Mouse (Mus musculus) forebrain, embryonic 10.5 days (tissue): ENCODE data around the gene Nup98. TPM values are rescaled to one million over a fixed set of nuclear protein-coding genes. Genes with fewer than 3 reads are reported as not detected.

Source experiments
- DNase-seq: peaks from one replicate; pipeline ENCODE4 v3.0.0-alpha.2; 2017; ENCODE audit warnings: low spot score; ENCODE audit errors: extremely low spot score
- H3K27ac ChIP-seq: fragments of 300-500 bp; sonication (generic); 2 replicates; pipeline ENCODE4 v1.5.1; 2016; ENCODE audit warnings: mild to moderate bottlenecking
- H3K27me3 ChIP-seq: fragments of 300-500 bp; sonication (generic); 2 replicates; pipeline ENCODE4 v1.6.1; 2016; ENCODE audit warnings: mild to moderate bottlenecking; ENCODE audit not compliant: poor library complexity, severe bottlenecking
- H3K36me3 ChIP-seq: fragments of 300-500 bp; sonication (generic); replicated peaks from 2 replicates; pipeline ENCODE4 v1.6.1; 2016; ENCODE audit warnings: mild to moderate bottlenecking, moderate library complexity
- H3K4me1 ChIP-seq: fragments of 300-500 bp; sonication (generic); 2 replicates; pipeline ENCODE4 v1.6.1; 2016
- H3K4me3 ChIP-seq: fragments of 300-500 bp; sonication (generic); 2 replicates; pipeline ENCODE4 v1.5.1; 2016; ENCODE audit warnings: mild to moderate bottlenecking, moderate library complexity
- H3K9me3 ChIP-seq: fragments of 300-500 bp; sonication (generic); 2 replicates; pipeline ENCODE4 v1.6.1; 2016; ENCODE audit warnings: mild to moderate bottlenecking, moderate library complexity
- WGBS: fragments of 180-500 bp; shearing (Covaris S2); methylation state at CpG from one replicate; pipeline ENCODE4 v1.1.7; 2016; 5-methylcytosine and 5-hydroxymethylcytosine counted together
- polyA plus RNA-seq: library from polyadenylated mRNA; unstranded; fragments of >200 nt; fragmentation: Nextera tagmentation; extraction: Ambion mirVana; gene quantifications from 2 replicates; pipeline ENCODE4 v1.2.1, GENCODE M21; 2016

The Nup98 gene
- 45.9 and 48.7 TPM in 2 replicates for polyA plus RNA-seq

DNA sequence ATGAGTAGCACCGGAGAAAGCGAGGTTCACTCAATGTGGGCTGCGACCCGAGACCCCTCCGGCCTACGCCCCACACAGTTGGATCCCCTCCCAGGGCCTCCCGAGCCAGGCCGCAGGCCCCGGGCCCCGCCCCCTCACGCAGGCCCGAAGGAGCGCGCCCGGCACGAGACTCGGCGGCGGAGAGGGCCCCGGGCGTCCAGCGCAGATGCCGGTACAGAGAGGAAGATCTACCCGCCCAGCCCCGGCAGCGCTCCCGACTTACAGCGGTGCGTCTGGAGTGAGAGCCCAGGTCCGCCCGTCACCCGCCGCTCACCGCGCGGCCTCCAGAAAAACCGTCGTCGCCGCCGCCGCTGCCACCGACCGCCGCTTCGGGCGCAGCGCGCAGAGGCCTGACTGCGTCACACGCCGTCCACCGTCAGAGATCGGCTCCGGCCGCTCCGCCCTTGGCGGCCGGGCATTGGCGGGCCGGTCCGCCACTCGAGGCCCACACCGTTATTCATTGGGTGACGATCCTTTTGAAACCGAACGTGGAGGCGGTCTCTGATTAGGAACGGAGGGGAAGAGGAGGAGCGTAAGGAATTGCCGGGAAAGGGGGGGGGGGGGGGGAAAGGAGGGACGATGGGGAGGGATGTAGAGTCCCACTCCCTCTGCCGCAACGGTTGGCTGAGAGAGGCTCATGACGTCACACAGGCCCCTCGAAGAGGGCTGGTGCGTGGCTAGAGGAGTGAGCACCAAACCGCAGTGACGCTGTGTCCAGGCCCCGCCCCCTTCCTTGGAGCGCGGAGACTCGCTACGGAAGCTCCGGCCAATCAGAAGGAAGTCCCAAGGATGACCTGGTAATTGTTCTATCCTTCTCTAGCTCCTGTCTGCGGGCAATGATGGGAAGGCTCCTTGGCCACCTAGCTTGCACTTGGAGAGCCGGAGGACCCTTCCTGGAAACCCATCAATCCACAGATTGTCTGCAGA is at the start of gene Nup98, which contains the start of gene Pgap2:
Gene Nup98 (minus strand): TSS at position 421 of the 966 bp plus-strand sequence.
Gene Pgap2 (plus strand): TSS at position 453 of the 966 bp plus-strand sequence.
- Histone ChIP-seq H3K4me3 (peak within 1 kb of the TSS; percentile 89), H3K9me3 (no peaks in the 10 kb centered on the region), H3K27ac (peak within 1 kb of the TSS; percentile 97), H3K36me3 (no peaks in the 10 kb centered on the region; the same call in 1 of the 2 replicates), H3K4me1 (peaks cover 24% of the 10 kb centered on the region), H3K27me3 (no peaks in the 10 kb centered on the region)
- under 1% methylated on average over 84 of the region's 87 CpGs for WGBS
- peak; percentile 100 for DNase-seq

DNA sequence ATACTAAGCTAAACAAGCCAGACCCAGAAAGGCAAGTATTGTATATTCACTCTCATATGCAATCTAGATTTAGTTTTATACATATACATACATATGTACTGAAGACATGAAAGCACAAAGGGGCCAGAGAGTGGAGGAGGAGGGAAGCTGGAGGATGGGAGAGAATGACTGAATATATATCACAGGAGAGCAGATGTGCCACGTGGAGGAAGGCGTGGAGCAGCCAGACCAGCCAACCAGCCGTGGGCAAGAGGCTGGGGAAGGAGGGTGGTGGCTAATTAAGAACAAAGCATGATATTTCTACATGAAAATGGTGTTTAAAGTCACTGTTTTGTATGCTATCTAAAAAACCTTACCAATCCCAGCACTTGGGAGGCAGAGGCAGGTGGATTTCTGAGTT is 48.8 kb upstream of the Nup98 start:
- H3K4me3 ChIP-seq: no peak overlapping the region
- 84% methylated on average over 3 of the region's 3 CpGs for WGBS
- H3K4me1 ChIP-seq: no peaks in the 10 kb centered on the region
- no peak overlapping the region for H3K27ac ChIP-seq
- no peaks in the 10 kb centered on the region for H3K27me3 ChIP-seq
- no peaks in the 10 kb centered on the region for H3K36me3 ChIP-seq
- H3K9me3 ChIP-seq: no peaks in the 10 kb centered on the region
- DNase-seq: no peak

DNA sequence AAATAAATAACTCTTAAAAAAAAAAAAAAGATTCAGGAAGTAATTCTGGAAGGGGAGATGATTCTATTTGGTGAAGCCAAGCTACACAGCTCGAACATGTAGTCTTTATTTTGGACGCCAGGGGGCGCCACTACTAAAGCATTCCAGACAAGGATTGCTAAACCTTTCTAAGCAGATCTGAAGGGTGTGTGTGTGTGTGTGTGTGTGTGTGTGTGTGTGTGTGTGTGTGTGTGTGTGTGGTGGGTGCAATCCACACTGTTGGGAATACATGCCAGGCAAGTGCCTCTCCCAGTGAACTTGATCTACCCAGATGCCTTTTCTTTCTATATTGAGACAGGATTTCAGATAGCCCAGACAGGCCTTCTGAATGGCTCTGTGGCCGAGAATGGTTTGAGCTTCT is 48.2 kb upstream of the Nup98 start:
- 22% methylated on average over 4 of the region's 4 CpGs for whole genome bisulfite sequencing
- DNase-seq: peak; percentile 75
- Histone ChIP-seq H3K9me3 (no peaks in the 10 kb centered on the region), H3K4me1 (no peaks in the 10 kb centered on the region), H3K27ac (no peak overlapping the region), H3K27me3 (no peaks in the 10 kb centered on the region), H3K36me3 (no peaks in the 10 kb centered on the region), H3K4me3 (no peak overlapping the region)

DNA sequence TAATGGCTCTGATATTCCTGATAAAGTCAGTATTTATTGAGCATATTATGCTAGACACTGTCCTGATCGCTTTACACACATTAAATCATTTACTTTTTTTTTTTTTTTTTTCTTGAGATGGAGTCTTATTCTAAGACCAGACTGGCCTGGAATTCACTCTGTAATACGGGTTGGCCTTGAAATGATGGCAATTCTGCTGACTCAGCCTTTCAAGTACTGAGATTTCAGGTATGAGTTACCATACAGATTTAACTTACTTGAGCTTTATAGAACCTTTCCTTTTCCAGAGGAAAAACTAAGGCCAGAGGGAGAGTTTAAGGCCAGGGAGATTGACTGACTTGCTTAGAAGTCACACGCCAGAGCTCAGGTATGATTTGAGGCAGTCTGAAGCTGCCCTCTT is 46.7 kb upstream of the Nup98 start:
- no peak for DNase-seq
- H3K36me3 ChIP-seq: no peaks in the 10 kb centered on the region
- H3K4me1 ChIP-seq: no peaks in the 10 kb centered on the region
- H3K27ac ChIP-seq: no peak overlapping the region
- no peaks in the 10 kb centered on the region for H3K9me3 ChIP-seq
- H3K27me3 ChIP-seq: no peaks in the 10 kb centered on the region
- 84% methylated on average over 3 of the region's 3 CpGs for WGBS
- H3K4me3 ChIP-seq: no peak overlapping the region

DNA sequence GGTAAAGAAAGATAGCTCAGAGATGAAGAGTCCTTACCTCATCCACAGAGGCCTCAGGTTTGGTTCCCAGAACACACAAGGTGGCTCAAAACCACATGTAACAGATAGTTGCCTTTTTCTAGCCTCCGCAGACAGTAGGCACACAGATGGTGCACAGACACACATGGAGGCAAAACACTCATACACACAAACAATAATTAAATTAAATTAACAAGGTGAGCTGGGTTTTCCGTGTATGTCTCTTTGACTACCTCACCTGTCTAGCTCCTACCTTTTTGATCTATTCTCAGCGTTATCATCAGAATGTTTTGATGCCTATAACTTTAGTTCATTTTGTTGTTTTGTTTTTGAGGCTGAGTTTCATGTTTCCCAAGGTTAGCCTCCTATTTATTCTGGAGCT is 46.0 kb upstream of the Nup98 start, which contains the start of gene Rhog:
Gene Rhog (minus strand): TSS at position 101 of the 400 bp plus-strand sequence.
- DNase-seq: no peak
- Histone ChIP-seq H3K4me3 (no peak within 1 kb of the TSS), H3K27ac (no peak within 1 kb of the TSS), H3K36me3 (no peaks in the 10 kb centered on the region), H3K4me1 (peaks cover 5% of the 10 kb centered on the region), H3K9me3 (no peaks in the 10 kb centered on the region), H3K27me3 (no peaks in the 10 kb centered on the region)
- 84% methylated on average over 3 of the region's 3 CpGs for WGBS

DNA sequence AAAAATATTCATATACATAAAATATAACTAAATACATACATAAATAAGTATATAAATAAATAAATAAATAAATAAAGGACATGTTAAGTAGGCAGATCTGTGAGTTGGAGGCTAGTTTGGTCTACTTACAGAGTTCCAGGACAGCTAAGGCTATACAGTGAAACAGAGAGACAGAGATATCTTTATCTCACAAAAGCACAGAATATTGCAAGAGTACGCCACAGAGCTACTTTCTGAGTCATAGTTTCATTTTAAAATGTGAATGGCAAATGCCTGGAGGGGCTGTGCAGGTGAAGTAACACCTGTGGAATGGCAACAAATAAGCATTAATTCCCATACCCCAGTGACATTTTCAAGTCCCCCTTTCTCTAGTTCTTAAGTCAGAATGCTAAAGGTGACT is 43.7 kb upstream of the Nup98 start:
- H3K27me3 ChIP-seq: no peaks in the 10 kb centered on the region
- no peaks in the 10 kb centered on the region for H3K36me3 ChIP-seq
- H3K4me3 ChIP-seq: no peak overlapping the region
- H3K4me1 ChIP-seq: peaks cover 25% of the 10 kb centered on the region
- 87% methylated on average over 1 of the region's 1 CpGs for WGBS
- no peak overlapping the region for H3K27ac ChIP-seq
- H3K9me3 ChIP-seq: no peaks in the 10 kb centered on the region
- DNase-seq: no peak

DNA sequence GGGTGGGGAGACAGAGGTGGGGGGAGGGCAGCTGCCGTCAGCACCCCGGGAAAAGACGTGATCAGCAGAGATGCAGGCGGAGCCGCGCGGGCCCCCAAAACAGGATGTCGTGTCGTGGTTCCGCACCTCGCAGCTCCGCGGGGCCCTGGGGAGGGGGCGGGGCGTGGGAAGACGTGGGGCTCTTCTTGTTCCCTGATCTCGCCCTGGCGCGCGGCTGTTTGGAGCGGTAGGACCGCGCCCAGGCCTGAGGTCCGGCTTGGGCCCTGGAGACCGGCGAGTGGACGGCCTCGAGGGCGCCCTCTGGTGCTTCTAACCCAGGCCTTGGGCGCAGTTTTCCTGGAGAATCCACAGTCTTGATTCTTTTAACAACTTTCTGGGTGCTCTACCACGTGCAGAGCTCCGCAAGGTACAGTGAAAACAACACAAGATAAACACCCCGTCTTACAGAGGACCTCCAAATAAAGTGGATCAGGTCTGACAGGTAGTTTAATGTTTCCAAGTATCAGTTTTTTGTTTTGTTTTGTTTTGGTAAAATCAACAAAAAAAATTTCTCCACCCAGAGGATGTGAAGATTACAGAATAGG is 40.7 kb upstream of the Nup98 start:
- Histone ChIP-seq H3K4me1 (peaks cover 54% of the 10 kb centered on the region), H3K27me3 (no peaks in the 10 kb centered on the region), H3K9me3 (no peaks in the 10 kb centered on the region), H3K36me3 (no peaks in the 10 kb centered on the region), H3K4me3 (peak overlapping the region; percentile 70), H3K27ac (peak overlapping the region; percentile 97)
- DNase-seq: peak; percentile 85
- WGBS: under 1% methylated on average over 33 of the region's 33 CpGs

DNA sequence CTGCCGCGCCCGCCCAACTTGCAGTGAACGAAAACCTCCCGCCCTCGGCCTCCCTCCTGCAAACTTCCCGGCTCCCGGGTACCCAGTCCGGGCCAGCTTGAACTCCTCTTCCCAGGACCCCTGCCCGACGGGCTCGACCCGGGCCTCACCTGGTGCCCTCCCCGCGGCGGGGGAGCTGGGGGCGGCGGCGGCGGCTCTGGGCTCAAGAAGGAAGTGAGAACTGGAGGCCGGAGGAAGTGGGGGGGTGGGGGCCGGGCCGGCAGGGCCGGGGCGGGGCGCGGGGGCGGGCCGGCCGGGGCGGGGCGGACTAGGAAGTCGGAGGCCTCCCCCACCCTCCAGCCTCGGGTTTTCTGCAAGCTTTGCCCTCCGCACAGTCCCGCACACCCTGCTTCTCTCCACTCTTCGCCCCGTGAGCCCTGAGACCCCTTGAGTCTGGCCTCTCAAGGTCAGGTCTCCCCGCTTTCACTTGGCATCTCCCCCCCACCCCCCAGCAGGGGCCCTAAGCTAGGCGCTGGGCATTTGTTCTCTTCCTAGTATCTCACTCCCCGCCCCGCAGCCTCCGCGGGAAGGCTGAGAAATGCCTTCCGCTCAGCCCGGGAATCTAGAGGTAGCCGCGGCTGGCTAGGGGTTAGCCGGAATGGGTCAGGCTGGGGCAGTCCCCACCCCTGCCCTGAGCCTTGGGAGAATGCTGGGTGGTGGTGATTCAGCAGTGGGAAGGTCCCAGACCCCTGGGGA is 40.1 kb upstream of the Nup98 start:
- peak overlapping the region; percentile 70 for H3K4me3 ChIP-seq
- no peaks in the 10 kb centered on the region for H3K27me3 ChIP-seq
- DNase-seq: peak; percentile 75
- WGBS: 2% methylated on average over 36 of the region's 49 CpGs
- peak overlapping the region; percentile 97 for H3K27ac ChIP-seq
- H3K4me1 ChIP-seq: peaks cover 60% of the 10 kb centered on the region
- no peaks in the 10 kb centered on the region for H3K9me3 ChIP-seq
- H3K36me3 ChIP-seq: no peaks in the 10 kb centered on the region

DNA sequence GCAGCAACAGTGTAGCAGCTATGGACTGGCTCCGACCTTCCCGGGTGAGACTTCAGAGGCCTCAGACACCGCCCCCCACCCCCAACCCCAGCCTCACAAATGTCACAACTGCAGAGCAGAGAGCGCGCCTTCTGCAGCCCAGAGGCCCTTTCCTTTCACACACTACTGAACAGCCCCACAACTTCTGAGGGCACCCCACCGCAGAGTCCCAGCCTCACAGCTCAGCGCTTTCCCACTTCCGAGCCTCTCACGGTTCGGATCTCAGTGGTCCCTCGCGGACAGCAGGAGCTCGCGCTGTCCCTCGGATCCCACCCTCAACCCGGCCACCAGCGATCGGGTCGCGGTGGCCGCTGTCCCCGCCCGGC is 39.5 kb upstream of the Nup98 start:
- under 1% methylated on average over 23 of the region's 23 CpGs for WGBS
- Histone ChIP-seq H3K27me3 (no peaks in the 10 kb centered on the region), H3K4me3 (peak overlapping the region; percentile 70), H3K9me3 (no peaks in the 10 kb centered on the region), H3K4me1 (peaks cover 66% of the 10 kb centered on the region), H3K27ac (peak overlapping the region; percentile 97), H3K36me3 (peaks cover 3% of the 10 kb centered on the region; the same call in 1 of the 2 replicates)
- peak; percentile 64 for DNase-seq

DNA sequence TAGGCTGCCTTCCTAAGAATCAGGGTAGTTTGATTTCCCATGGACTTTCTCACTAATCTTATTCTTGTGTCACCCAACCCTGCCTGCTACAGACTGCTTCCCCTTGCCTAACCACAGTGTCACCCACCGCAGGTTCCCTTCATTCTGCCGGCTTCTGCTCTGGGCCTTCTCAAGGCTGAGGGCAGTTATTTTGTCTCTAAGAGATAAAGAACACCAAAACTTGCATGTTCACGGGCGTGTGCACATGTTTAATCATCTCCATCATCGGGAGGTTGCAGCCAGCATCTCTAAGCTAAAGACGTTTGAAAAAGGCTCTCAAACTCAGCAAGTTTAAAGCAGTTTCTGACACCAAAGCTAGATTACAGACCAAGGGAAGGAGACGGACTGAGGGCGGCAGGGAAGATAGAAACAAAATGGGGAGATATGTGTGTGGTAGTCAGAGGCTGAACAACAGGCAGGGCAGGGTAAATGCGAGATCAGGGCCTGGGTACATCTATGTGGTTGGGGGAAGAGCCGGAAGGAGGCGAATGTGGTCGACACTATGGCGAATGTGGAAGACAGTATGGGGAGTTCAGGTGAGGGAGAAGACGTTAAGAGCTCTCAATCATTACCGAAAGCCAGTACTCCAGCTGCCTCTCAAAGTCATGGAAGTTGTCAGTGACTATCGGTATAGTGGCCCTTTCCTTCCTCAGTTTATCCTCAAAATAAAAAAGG is 38.9 kb upstream of the Nup98 start:
- no peak for DNase-seq
- Histone ChIP-seq H3K27ac (peak overlapping the region; percentile 97), H3K9me3 (no peaks in the 10 kb centered on the region), H3K4me1 (peaks cover 71% of the 10 kb centered on the region), H3K4me3 (peak overlapping the region; percentile 70), H3K36me3 (peaks cover 8% of the 10 kb centered on the region), H3K27me3 (no peaks in the 10 kb centered on the region)
- 34% methylated on average over 16 of the region's 16 CpGs for WGBS

DNA sequence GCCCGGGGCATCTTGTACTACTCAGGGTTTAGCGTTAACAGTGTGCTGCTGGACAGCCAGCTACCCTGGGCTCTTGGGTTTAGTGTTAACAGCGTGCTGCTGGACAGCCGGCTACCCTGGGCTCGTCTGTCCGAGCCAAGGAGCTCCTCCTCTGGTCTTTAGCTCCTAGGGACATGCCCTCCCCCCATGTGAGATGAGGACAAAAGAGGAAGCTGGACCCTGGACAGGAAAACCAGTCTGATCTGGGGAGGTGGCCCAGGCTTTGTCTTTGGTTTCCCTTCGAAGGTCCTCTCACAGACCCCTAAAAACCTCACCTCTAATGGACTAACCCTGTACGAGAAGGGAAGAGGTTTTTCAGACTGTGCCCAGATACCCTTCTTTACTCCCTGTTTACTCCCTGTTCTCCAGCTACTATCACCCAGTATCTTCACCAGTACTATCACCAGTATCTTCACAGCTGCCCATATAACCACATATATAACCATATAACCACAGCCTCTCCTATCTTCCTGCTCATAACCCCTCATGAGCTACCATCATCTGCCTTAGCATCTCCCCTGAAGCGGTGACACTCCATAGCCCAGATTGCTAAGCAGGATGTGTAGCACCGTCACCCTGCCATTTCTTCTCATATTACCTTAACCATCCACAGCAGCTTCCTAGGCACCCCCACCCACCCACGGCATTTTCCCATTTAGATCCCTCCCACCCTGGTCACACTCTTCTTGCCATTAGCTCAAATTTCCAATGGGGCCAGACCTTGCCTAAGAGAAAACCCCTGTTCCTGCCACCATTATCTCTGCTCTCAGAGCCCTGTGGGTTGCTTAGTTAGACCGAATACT is 37.2 kb upstream of the Nup98 start:
- H3K36me3 ChIP-seq: peaks cover 20% of the 10 kb centered on the region
- 55% methylated on average over 12 of the region's 12 CpGs for WGBS
- no peaks in the 10 kb centered on the region for H3K9me3 ChIP-seq
- DNase-seq: no peak
- no peak overlapping the region for H3K4me3 ChIP-seq
- peak overlapping the region; percentile 45 for H3K27ac ChIP-seq
- H3K4me1 ChIP-seq: peaks cover 72% of the 10 kb centered on the region
- H3K27me3 ChIP-seq: no peaks in the 10 kb centered on the region
